In genomic region chr10:62823431-62823830, GRCm38 (mm10) we compare ENCODE assay signal across 25 mouse cellular contexts. TPM values are rescaled to one million over a fixed set of nuclear protein-coding genes. Genes with fewer than 3 reads are reported as not detected.
DNase-seq lines count a peak whose midpoint lies in the region; ATAC-seq and TF ChIP-seq lines count a peak whose summit lies in the region.
"Had no signal": no experiment of that assay in that cellular context is flagged by ENCODE, and none has a peak within 500 bp of the region (broad histone marks: within the 10 kb centered on the region; RNA-seq: fewer than 3 reads in every experiment).

No protein-coding gene starts in this region.

- no peaks in the 10 kb centered on the region; the same call in 1 of the 2 replicates for H3K36me3 ChIP-seq in kidney, adult 2 months (ENCODE audit: control insufficient read depth, insufficient read depth, low read length)
- H3K36me3 ChIP-seq in kidney, postnatal 0 days (ENCODE audit: insufficient read depth, low read length): peaks cover 19% of the 10 kb centered on the region; the same call in 1 of the 2 replicates

- ATAC-seq in kidney, postnatal 0 days (replicated peaks; ENCODE audit: low FRiP score, low read depth): peak; percentile 76
- ATAC-seq: CD4-positive, CD25-positive, alpha-beta regulatory T cell, adult 4 months; forebrain, embryonic 13.5 days; forebrain, embryonic 16.5 days had no signal

- no peak overlapping the region for H3K9ac ChIP-seq in kidney, postnatal 0 days (ENCODE audit: low read depth, low read length)
- H3K9ac ChIP-seq: forebrain, embryonic 13.5 days; heart, embryonic 13.5 days; hindbrain, embryonic 14.5 days had no signal

- H3K4me3 ChIP-seq in kidney, adult 2 months (ENCODE audit: insufficient read depth, low read depth, low read length): no peak overlapping the region
- H3K4me3 ChIP-seq in kidney, postnatal 0 days (replicated peaks; ENCODE audit: low read depth, low read length): no peak overlapping the region
- H3K4me3 ChIP-seq: forebrain, embryonic 10.5 days; forebrain, embryonic 13.5 days; heart, adult 2 months; heart, embryonic 10.5 days; heart, embryonic 13.5 days had no signal

- peaks cover 8% of the 10 kb centered on the region; the same call in 1 of the 2 replicates for H3K4me1 ChIP-seq in kidney, adult 2 months (ENCODE audit: control insufficient read depth, insufficient read depth, low read length)
- no peaks in the 10 kb centered on the region for H3K4me1 ChIP-seq in kidney, postnatal 0 days (replicated peaks; ENCODE audit: insufficient read depth, low read length)
- H3K4me1 ChIP-seq: forebrain, embryonic 10.5 days; forebrain, embryonic 13.5 days; heart, embryonic 10.5 days; heart, embryonic 13.5 days had no signal

- TF ChIP-seq POLR2A in kidney, adult 2 months (IDR thresholded peaks at IDR 0.05; ENCODE audit: low read depth, low read length): no peak

- WGBS in kidney, adult 2 months: 47% methylated on average over 4 of the region's 4 CpGs
- WGBS in kidney, postnatal 0 days: 75% methylated on average over 4 of the region's 4 CpGs

- TF ChIP-seq CTCF in kidney, adult 2 months (conservative IDR thresholded peaks at IDR 0.05; ENCODE audit: insufficient read depth, insufficient read length, low read depth, low read length): no peak
- TF ChIP-seq CTCF in kidney, postnatal 0 days (IDR thresholded peaks at IDR 0.05; ENCODE audit: low read depth): no peak

- H3K27me3 ChIP-seq in kidney, adult 2 months (replicated peaks; ENCODE audit: control insufficient read depth, insufficient read depth, low read length): no peaks in the 10 kb centered on the region
- no peaks in the 10 kb centered on the region for H3K27me3 ChIP-seq in kidney, postnatal 0 days (ENCODE audit: insufficient read depth, low read length)
- H3K27me3 ChIP-seq: forebrain, embryonic 13.5 days; heart, embryonic 13.5 days had no signal

- peak overlapping the region; percentile 84 for H3K27ac ChIP-seq in kidney, adult 2 months (ENCODE audit: insufficient read depth, low read depth, low read length)
- H3K27ac ChIP-seq in kidney, postnatal 0 days: 0 out of 2 replicates have a peak overlapping the region, but pooled peaks have one; percentile 5
- H3K27ac ChIP-seq: forebrain, embryonic 10.5 days; forebrain, embryonic 13.5 days; heart, adult 2 months; heart, embryonic 10.5 days; heart, embryonic 13.5 days; hindbrain, embryonic 14.5 days had no signal

- H3K4me2 ChIP-seq in kidney, postnatal 0 days (ENCODE audit: low read length): no peak overlapping the region
- H3K4me2 ChIP-seq: forebrain, embryonic 13.5 days; heart, embryonic 13.5 days; hindbrain, embryonic 14.5 days had no signal

- peak; percentile 64 for DNase-seq in kidney, adult 2 months
- DNase-seq in kidney, postnatal 4 days: no peak
- no peak for DNase-seq in kidney, postnatal 0 days (ENCODE audit: low spot score)
- DNase-seq in kidney, postnatal 14 days: peak; percentile 25
- no peak for DNase-seq in embryo, embryonic 9.5 days (ENCODE audit: extremely low spot score)
- DNase-seq in cerebellum, postnatal 10 days: no peak
- DNase-seq: adrenal gland, adult 2 months; adrenal gland, postnatal 14 days; cerebellum, adult 11 months; cerebellum, adult 2 months; cerebellum, adult 9-11 months; cerebellum, postnatal 36 days; embryo, embryonic 11 days; gastrocnemius, postnatal 10 days; gastrocnemius, postnatal 36 days; heart, adult 2 months; heart, postnatal 14 days; heart, postnatal 4 days had no signal

- H3K9me3 ChIP-seq in kidney, postnatal 0 days (replicated peaks; ENCODE audit: low read length): no peaks in the 10 kb centered on the region
- H3K9me3 ChIP-seq: forebrain, embryonic 10.5 days; forebrain, embryonic 13.5 days; heart, embryonic 10.5 days; heart, embryonic 13.5 days had no signal

RNA-seq across cellular contexts. Expression of gene Ccar1, which starts 31.3 kb away (rescaled TPM):
- polyA plus RNA-seq in kidney, adult 2 months (2012; rRNA removed): 58.6 and 65.2 TPM in 2 replicates
- 84.2 and 91.3 TPM in 2 replicates for polyA plus RNA-seq in kidney, postnatal 0 days (2015; fragmentation: Nextera tagmentation; extraction: Ambion mirVana)

Comparison
In these comparisons a context has a peak if more than half of its experiments do, and no peak if none do; other contexts are left out.
1. DNase-seq: peak in kidney, adult 2 months (single experiment) and kidney, postnatal 14 days (single experiment); none in kidney, postnatal 4 days (0 of 2), kidney, postnatal 0 days (single experiment), embryo, embryonic 9.5 days (single experiment) and cerebellum, postnatal 10 days (0 of 2).